Mouse (Mus musculus) embryonic facial prominence, embryonic 11.5 days (tissue): Measurements from ENCODE around the gene Gp1bb. TPM values are rescaled to one million over a fixed set of nuclear protein-coding genes. Genes with fewer than 3 reads are reported as not detected.

Source experiments
- ATAC-seq: fragments of 200-750 bp; cut with Nextera tagmentation; replicated peaks from 2 replicates; pipeline ENCODE4 v1.8.0; 2017; ENCODE audit warnings: low read depth; ENCODE audit not compliant: insufficient number of reproducible peaks, low FRiP score, low TSS enrichment
- DNase-seq: peaks from one replicate; pipeline ENCODE4 v3.0.0-alpha.2; 2015; ENCODE audit warnings: low spot score
- H3K27ac ChIP-seq: fragments of 300-500 bp; sonication (generic); replicated peaks from 2 replicates; pipeline ENCODE4 v1.5.1; 2014; ENCODE audit warnings: mild to moderate bottlenecking, low read depth, low read length, control low read depth
- H3K27me3 ChIP-seq: fragments of 300-500 bp; sonication (generic); 2 replicates; pipeline ENCODE4 v1.6.1; 2014; ENCODE audit warnings: mild to moderate bottlenecking, low read length, moderate library complexity, mixed read lengths; ENCODE audit not compliant: control insufficient read depth, insufficient read depth
- H3K36me3 ChIP-seq: fragments of 300-500 bp; sonication (generic); replicated peaks from 2 replicates; pipeline ENCODE4 v1.6.1; 2014; ENCODE audit warnings: low read depth, mild to moderate bottlenecking, low read length, moderate library complexity, mixed read lengths; ENCODE audit not compliant: control insufficient read depth, insufficient read depth
- H3K4me1 ChIP-seq: fragments of 300-500 bp; sonication (generic); 2 replicates; pipeline ENCODE4 v1.6.1; 2014; ENCODE audit warnings: low read length, mixed read lengths; ENCODE audit not compliant: control insufficient read depth, insufficient read depth
- H3K4me2 ChIP-seq: fragments of 300-500 bp; sonication (generic); 2 replicates; pipeline ENCODE4 v1.6.1; 2014; ENCODE audit warnings: low read depth, mild to moderate bottlenecking, control low read depth, low read length, moderate library complexity
- H3K4me3 ChIP-seq: fragments of 300-500 bp; sonication (generic); 2 replicates; pipeline ENCODE4 v1.5.1; 2014; ENCODE audit warnings: low read depth, low read length, control low read depth
- H3K9ac ChIP-seq: fragments of 300-500 bp; sonication (generic); replicated peaks from 2 replicates; pipeline ENCODE4 v1.6.1; 2014; ENCODE audit warnings: mild to moderate bottlenecking, control low read depth, low read length
- H3K9me3 ChIP-seq: fragments of 300-500 bp; sonication (generic); replicated peaks from 2 replicates; pipeline ENCODE4 v1.6.1; 2016; ENCODE audit warnings: mild to moderate bottlenecking, low read length, inconsistent platforms, mixed read lengths; ENCODE audit not compliant: control insufficient read depth
- WGBS: fragments of 180-500 bp; shearing (Covaris S2); extraction: QIAGEN DNeasy Blood & Tissue Kit; methylation state at CpG from one replicate; pipeline ENCODE4 v1.1.7; 2014; 5-methylcytosine and 5-hydroxymethylcytosine counted together
- polyA plus RNA-seq: library from polyadenylated mRNA; unstranded; fragments of >200 nt; fragmentation: Nextera tagmentation; extraction: Ambion mirVana; gene quantifications from 2 replicates; pipeline ENCODE4 v1.2.1, GENCODE M21; 2014

Gene Gp1bb
- polyA plus RNA-seq, 1 experiment from 2014 or later: 5.8 TPM

DNA sequence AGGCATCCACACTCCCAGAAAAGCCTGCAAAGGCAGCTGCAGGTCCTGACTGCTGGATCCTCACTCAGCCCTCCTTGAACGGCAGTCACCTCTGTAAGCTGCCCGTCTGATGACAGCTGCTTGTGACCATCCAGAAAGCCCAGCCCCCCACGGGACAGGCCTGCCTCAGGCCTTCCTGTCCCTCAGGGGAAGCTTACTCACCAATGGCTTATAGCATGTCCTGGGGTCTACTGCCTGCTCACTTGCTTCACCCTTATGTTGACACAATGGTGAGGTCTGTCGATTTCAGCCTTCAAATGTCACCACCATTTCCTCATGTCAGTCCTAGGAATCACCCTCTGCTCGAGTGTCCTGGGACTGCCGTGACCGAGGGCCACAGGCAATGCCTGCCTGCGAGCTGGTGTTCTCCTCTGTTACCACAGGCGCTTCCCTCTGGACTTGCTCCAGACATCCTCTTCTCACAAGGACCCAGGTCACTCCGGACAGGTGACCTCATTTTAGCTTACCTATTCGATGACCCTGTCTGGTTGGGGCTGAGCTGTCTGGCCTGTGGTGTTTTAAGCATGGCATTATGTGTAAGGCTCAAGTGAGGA lies 21.3 kb upstream of the Gp1bb start:
- ATAC-seq: no peak
- no peak overlapping the region for H3K9ac ChIP-seq
- H3K4me3 ChIP-seq: no peak overlapping the region
- H3K27ac ChIP-seq: no peak overlapping the region
- no peaks in the 10 kb centered on the region for H3K27me3 ChIP-seq
- no peak overlapping the region for H3K4me2 ChIP-seq
- H3K9me3 ChIP-seq: no peaks in the 10 kb centered on the region
- no peaks in the 10 kb centered on the region for H3K4me1 ChIP-seq
- WGBS: 63% methylated on average over 11 of the region's 11 CpGs
- DNase-seq: no peak
- no peaks in the 10 kb centered on the region for H3K36me3 ChIP-seq

DNA sequence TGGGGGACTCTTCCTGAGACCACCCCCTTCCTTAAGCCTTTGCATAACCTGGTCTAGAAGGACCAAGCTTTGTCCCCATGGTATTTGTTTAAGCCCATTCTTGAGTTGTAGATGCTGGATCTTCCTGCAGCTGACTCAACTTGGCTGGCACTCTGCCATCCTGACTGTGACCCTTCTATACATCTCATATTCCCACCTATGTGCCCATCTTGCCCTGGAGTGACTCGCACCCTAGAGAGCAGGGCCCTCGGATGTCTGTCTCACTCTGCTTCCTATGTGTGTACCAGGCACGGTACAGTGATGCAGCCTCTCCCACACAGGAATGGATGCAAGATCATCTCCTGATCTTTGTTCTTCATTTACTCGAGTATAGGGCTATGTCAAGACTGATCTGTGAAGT lies 20.7 kb upstream of the Gp1bb start:
- Histone ChIP-seq H3K27me3 (no peaks in the 10 kb centered on the region), H3K4me1 (no peaks in the 10 kb centered on the region), H3K9ac (no peak overlapping the region), H3K9me3 (no peaks in the 10 kb centered on the region), H3K27ac (no peak overlapping the region), H3K4me3 (no peak overlapping the region), H3K4me2 (no peak overlapping the region), H3K36me3 (no peaks in the 10 kb centered on the region)
- 82% methylated on average over 4 of the region's 4 CpGs for WGBS
- DNase-seq: no peak
- no peak for ATAC-seq

DNA sequence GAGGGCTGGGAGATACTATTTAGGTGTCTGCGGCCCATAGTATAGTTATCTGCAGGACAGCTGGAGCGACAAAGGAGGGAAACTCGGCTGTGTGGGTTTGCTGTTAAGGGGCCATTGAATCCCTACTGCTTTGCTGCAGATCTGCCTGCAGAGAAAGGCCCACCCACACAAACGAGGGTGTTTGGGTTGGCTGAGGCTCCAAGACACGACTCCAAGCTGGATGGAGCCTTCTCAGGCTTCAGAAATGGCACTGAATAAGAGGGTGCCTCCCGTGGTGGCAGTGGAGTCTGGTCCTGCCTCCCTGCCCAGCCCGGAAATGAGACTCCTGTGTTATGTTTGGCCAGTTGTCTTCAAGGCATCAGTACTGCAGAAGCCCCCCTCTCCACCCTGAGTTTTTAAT lies 20.1 kb upstream of the Gp1bb start:
- Histone ChIP-seq H3K4me1 (no peaks in the 10 kb centered on the region), H3K4me3 (no peak overlapping the region), H3K27ac (no peak overlapping the region), H3K9me3 (no peaks in the 10 kb centered on the region), H3K4me2 (no peak overlapping the region), H3K36me3 (no peaks in the 10 kb centered on the region), H3K9ac (no peak overlapping the region), H3K27me3 (no peaks in the 10 kb centered on the region)
- DNase-seq (no peak), ATAC-seq (no peak)
- WGBS: 58% methylated on average over 7 of the region's 7 CpGs

DNA sequence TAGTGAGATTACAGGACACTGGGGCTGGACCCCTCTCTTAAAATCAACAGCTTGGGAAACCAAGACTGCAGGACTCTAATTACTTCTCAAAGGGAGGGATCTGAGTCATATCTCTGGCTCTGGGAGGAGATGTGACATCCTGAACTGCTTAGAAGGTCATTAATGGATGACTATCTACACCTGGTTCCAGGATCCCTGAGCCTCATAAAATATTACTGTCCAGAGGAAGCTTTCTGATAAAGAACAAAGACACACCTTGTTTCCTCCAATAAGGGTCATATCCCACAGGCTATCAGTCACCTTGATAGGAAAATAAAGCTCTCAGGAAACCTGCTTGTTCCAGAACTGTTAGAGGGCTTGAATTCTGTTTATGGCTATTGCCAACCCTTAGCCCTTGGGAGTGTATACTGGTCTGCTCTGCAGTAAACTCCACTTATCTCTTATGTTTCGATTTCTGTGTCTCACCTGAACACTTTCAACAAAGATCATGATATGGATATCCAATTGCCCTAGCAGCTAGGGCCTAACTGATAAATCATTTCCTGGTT lies 17.3 kb upstream of the Gp1bb start:
- Histone ChIP-seq H3K9me3 (no peaks in the 10 kb centered on the region), H3K27ac (no peak overlapping the region), H3K9ac (no peak overlapping the region), H3K36me3 (no peaks in the 10 kb centered on the region), H3K4me2 (no peak overlapping the region), H3K4me1 (no peaks in the 10 kb centered on the region), H3K27me3 (no peaks in the 10 kb centered on the region), H3K4me3 (no peak overlapping the region)
- 74% methylated on average over 1 of the region's 1 CpGs for WGBS
- ATAC-seq (no peak), DNase-seq (no peak)

DNA sequence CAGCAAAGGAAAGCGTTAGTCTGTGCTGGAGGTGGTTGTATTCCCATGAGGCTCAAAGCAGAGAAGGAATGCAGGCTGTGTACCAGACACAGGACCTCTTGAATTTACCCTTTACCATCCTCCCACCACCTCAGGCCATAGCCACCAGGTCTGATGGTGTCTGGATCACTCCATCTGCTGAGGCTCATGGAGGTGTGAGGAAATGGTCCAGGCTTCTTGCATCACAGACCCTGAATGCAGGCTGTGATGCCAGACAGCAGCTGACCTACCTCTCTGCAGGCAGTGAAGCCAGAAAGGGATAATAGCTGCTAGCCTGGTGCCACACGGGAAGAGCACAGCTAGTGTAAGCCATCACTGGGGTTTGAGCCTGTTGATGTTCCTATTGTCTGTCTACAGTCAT lies 16.2 kb upstream of the Gp1bb start:
- H3K4me1 ChIP-seq: no peaks in the 10 kb centered on the region
- ATAC-seq: no peak
- no peaks in the 10 kb centered on the region for H3K27me3 ChIP-seq
- no peak overlapping the region for H3K4me2 ChIP-seq
- H3K9me3 ChIP-seq: no peaks in the 10 kb centered on the region
- H3K36me3 ChIP-seq: no peaks in the 10 kb centered on the region
- DNase-seq: no peak
- no peak overlapping the region for H3K4me3 ChIP-seq
- H3K27ac ChIP-seq: no peak overlapping the region
- no peak overlapping the region for H3K9ac ChIP-seq
- 47% methylated on average over 2 of the region's 2 CpGs for WGBS

DNA sequence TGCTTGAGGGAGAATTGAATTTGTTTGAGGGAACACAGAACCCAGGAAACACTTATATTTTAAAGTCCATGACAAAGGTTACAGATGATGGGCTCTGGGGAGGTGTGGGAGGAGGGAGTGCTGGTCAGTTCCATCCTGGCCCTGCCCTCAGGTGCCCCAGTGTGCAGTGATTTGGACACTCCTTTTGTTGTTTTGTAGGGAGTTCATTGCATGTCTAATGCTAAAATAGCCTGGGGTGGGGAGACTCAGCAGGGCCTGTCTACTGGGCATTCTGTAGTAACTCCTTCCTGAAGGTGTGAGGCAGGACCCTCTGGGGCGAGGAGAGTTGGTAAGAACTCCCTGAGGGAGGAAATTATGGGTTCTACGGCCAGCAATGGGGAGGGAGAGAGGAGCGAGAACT lies 14.6 kb upstream of the Gp1bb start:
- Histone ChIP-seq H3K9me3 (no peaks in the 10 kb centered on the region), H3K27ac (no peak overlapping the region), H3K4me2 (no peak overlapping the region), H3K9ac (no peak overlapping the region), H3K36me3 (no peaks in the 10 kb centered on the region), H3K4me1 (no peaks in the 10 kb centered on the region), H3K4me3 (no peak overlapping the region), H3K27me3 (no peaks in the 10 kb centered on the region)
- DNase-seq (no peak), ATAC-seq (no peak)
- WGBS: 48% methylated on average over 3 of the region's 3 CpGs

DNA sequence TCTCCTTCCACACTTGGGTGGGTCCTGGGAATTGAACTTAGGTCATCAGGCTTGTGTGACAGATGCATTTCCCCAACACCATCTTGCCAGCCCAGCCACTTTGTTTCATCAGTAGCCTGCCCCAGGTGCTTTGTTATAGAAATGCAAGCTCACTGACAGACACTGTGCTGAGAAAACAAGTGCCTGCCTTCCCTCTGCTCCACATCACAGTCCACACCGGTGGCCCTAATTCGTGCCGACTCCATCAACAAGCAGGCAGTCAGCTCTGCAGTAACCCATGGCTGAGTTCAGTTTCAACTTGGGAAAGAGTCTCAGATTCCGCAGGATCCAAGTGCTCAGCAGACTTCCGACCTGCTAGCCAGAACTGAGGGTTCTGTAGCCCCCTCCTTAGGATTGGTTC lies 14.2 kb upstream of the Gp1bb start:
- no peak overlapping the region for H3K4me3 ChIP-seq
- WGBS: 77% methylated on average over 5 of the region's 5 CpGs
- no peak overlapping the region for H3K27ac ChIP-seq
- ATAC-seq (no peak), DNase-seq (no peak)
- no peaks in the 10 kb centered on the region for H3K4me1 ChIP-seq
- no peak overlapping the region for H3K4me2 ChIP-seq
- no peak overlapping the region for H3K9ac ChIP-seq
- no peaks in the 10 kb centered on the region for H3K36me3 ChIP-seq
- H3K9me3 ChIP-seq: no peaks in the 10 kb centered on the region
- no peaks in the 10 kb centered on the region for H3K27me3 ChIP-seq

DNA sequence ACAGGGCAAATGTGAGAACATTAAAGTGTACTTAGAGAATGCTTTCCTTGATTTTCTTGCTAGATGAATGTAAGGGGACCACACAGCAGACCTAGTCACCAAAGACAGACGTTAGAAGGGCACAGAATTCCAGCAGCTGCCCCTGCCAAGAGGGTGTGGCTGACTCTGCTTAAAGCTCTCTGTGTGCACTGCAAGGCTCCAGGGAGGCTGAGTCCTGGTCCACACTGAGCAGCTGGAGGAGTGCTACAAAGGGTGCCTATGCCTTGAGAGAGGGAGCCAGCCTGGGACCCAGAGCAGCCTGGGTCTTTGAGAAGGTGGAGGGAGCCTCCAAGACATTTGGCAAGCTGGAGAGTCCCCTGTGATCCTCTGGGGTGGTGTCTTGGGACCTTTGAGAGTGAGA lies 11.1 kb upstream of the Gp1bb start:
- Histone ChIP-seq H3K9ac (no peak overlapping the region), H3K36me3 (no peaks in the 10 kb centered on the region), H3K4me2 (no peak overlapping the region), H3K4me3 (no peak overlapping the region), H3K9me3 (no peaks in the 10 kb centered on the region), H3K27me3 (no peaks in the 10 kb centered on the region), H3K27ac (no peak overlapping the region), H3K4me1 (peaks cover 2% of the 10 kb centered on the region; the same call in 1 of the 2 replicates)
- no peak for DNase-seq
- WGBS: 21% methylated on average over 1 of the region's 1 CpGs
- ATAC-seq: no peak
